Mouse (Mus musculus) neural tube, embryonic 12.5 days (tissue): ENCODE measurements around the gene Gabarapl2. TPM values are rescaled to one million over a fixed set of nuclear protein-coding genes. Genes with fewer than 3 reads are reported as not detected.

Source experiments
- ATAC-seq: fragments of 200-750 bp; cut with Nextera tagmentation; 2 replicates; pipeline ENCODE4 v1.8.0; 2017; ENCODE audit warnings: low read depth, mild to moderate bottlenecking, moderate TSS enrichment, moderate library complexity; ENCODE audit not compliant: low FRiP score
- H3K27ac ChIP-seq: fragments of 300-500 bp; sonication (generic); 2 replicates; pipeline ENCODE4 v1.5.1; 2016
- H3K27me3 ChIP-seq: fragments of 300-500 bp; sonication (generic); replicated peaks from 2 replicates; pipeline ENCODE4 v1.6.1; 2016; ENCODE audit warnings: mild to moderate bottlenecking
- H3K36me3 ChIP-seq: fragments of 300-500 bp; sonication (generic); 2 replicates; pipeline ENCODE4 v1.6.1; 2016; ENCODE audit warnings: mild to moderate bottlenecking
- H3K4me1 ChIP-seq: fragments of 300-500 bp; sonication (generic); 2 replicates; pipeline ENCODE4 v1.6.1; 2016
- H3K4me2 ChIP-seq: fragments of 300-500 bp; sonication (generic); replicated peaks from 2 replicates; pipeline ENCODE4 v1.6.1; 2016; ENCODE audit warnings: mild to moderate bottlenecking
- H3K4me3 ChIP-seq: fragments of 300-500 bp; sonication (generic); 2 replicates; pipeline ENCODE4 v1.5.1; 2016
- H3K9ac ChIP-seq: fragments of 300-500 bp; sonication (generic); 2 replicates; pipeline ENCODE4 v1.6.1; 2016; ENCODE audit warnings: mild to moderate bottlenecking
- H3K9me3 ChIP-seq: fragments of 300-500 bp; sonication (generic); 2 replicates; pipeline ENCODE4 v1.6.1; 2016; ENCODE audit warnings: mild to moderate bottlenecking
- WGBS: fragments of 180-500 bp; shearing (Covaris S2); methylation state at CpG from one replicate; pipeline ENCODE4 v1.1.7; 2016; 5-methylcytosine and 5-hydroxymethylcytosine counted together
- polyA plus RNA-seq: library from polyadenylated mRNA; unstranded; fragments of >200 nt; fragmentation: Nextera tagmentation; extraction: Ambion mirVana; gene quantifications from 2 replicates; pipeline ENCODE4 v1.2.1, GENCODE M21; 2016

The Gabarapl2 gene
- polyA plus RNA-seq, 1 experiment from 2014 or later, result 381 TPM

GRCm38 (mm10) chr8:111939516-111940142 lies 874 bp upstream of the Gabarapl2 start:
- Histone ChIP-seq H3K9ac (peak overlapping the region; percentile 30; the same call in 1 of the 2 replicates), H3K36me3 (peaks cover 22% of the 10 kb centered on the region), H3K27me3 (no peaks in the 10 kb centered on the region), H3K4me3 (peak overlapping the region; percentile 99), H3K4me2 (peak overlapping the region; percentile 94), H3K9me3 (no peaks in the 10 kb centered on the region), H3K4me1 (peaks cover 17% of the 10 kb centered on the region), H3K27ac (no peak overlapping the region)
- WGBS, result 11% methylated on average over 10 of the region's 10 CpGs
- peak; percentile 68 for ATAC-seq

GRCm38 (mm10) chr8:111941101-111941454 lies 575 bp downstream of the Gabarapl2 start:
- Histone ChIP-seq H3K9ac (peak overlapping the region; percentile 89), H3K4me3 (peak overlapping the region; percentile 99), H3K4me2 (peak overlapping the region; percentile 94), H3K27ac (no peak overlapping the region), H3K9me3 (no peaks in the 10 kb centered on the region), H3K4me1 (peaks cover 17% of the 10 kb centered on the region), H3K36me3 (peaks cover 36% of the 10 kb centered on the region), H3K27me3 (no peaks in the 10 kb centered on the region)
- peak; percentile 45; the same call in 1 of the 2 replicates for ATAC-seq
- WGBS, result under 1% methylated on average over 23 of the region's 23 CpGs

GRCm38 (mm10) chr8:111943544-111943943 lies 3.0 kb downstream of the Gabarapl2 start:
- WGBS, result 88% methylated on average over 2 of the region's 2 CpGs
- no peak for ATAC-seq
- Histone ChIP-seq H3K9ac (no peak overlapping the region), H3K4me3 (no peak overlapping the region), H3K4me2 (no peak overlapping the region), H3K4me1 (peaks cover 17% of the 10 kb centered on the region), H3K27ac (no peak overlapping the region), H3K9me3 (no peaks in the 10 kb centered on the region), H3K27me3 (no peaks in the 10 kb centered on the region), H3K36me3 (peaks cover 54% of the 10 kb centered on the region)

- no peak for ATAC-seq
- no peaks in the 10 kb centered on the region for H3K9me3 ChIP-seq
- no peak overlapping the region for H3K4me3 ChIP-seq
- H3K4me2 ChIP-seq, result no peak overlapping the region
- 97% methylated on average over 2 of the region's 2 CpGs for WGBS
- H3K27ac ChIP-seq, result no peak overlapping the region
- H3K36me3 ChIP-seq, result peaks cover 70% of the 10 kb centered on the region
- H3K27me3 ChIP-seq, result no peaks in the 10 kb centered on the region
- peaks cover under 1% of the 10 kb centered on the region; the same call in 1 of the 2 replicates for H3K4me1 ChIP-seq
- no peak overlapping the region for H3K9ac ChIP-seq
These were observed 6.6 kb downstream of the Gabarapl2 start for GRCm38 (mm10) chr8:111947144-111947543.

DNA sequence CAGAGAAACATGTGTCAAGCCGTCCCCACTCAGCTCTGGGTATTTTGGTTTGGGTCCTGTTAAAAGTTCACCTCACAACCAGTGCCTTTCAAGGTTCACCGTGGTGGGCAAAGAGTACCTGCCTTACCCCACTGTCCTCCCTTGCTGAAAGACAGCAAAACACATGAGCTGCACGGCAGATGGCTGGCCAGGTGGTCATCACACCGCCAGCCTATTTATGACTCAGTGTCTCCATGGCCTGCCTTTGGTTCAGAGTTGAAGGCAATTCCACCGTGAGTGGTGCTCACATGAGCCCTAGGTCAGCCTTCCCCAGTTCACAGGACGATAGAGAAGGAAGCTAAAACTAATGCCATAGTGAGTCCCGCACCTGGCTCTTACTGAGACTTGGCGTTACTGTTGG lies 7.5 kb downstream of the Gabarapl2 start:
- ATAC-seq, result no peak
- Histone ChIP-seq H3K27ac (no peak overlapping the region), H3K9me3 (no peaks in the 10 kb centered on the region), H3K9ac (no peak overlapping the region), H3K27me3 (no peaks in the 10 kb centered on the region), H3K4me1 (no peaks in the 10 kb centered on the region), H3K4me3 (no peak overlapping the region), H3K4me2 (no peak overlapping the region), H3K36me3 (peaks cover 67% of the 10 kb centered on the region)
- WGBS, result 87% methylated on average over 8 of the region's 8 CpGs

DNA sequence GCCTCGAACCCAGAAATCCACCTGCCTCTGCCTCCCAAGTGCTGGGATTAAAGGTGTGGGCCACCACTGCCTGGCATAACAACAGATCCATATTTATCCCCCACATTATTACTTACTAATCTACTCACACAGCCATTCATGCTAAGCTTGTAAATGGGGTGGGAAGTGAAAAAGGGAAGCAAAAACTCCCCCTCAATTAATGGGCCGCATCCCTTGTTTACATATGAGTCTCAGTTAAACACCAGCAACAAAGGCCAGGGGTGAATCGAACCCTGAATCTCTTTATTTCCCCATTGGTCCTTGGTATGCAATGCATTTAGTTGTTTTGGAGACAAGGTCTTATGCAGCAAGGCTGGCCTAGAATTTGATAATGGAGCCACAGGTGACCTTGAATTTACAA lies 10.3 kb downstream of the Gabarapl2 start:
- Histone ChIP-seq H3K27ac (no peak overlapping the region), H3K4me2 (no peak overlapping the region), H3K4me3 (no peak overlapping the region), H3K9ac (no peak overlapping the region), H3K27me3 (no peaks in the 10 kb centered on the region), H3K4me1 (no peaks in the 10 kb centered on the region), H3K36me3 (peaks cover 62% of the 10 kb centered on the region), H3K9me3 (no peaks in the 10 kb centered on the region)
- 90% methylated on average over 3 of the region's 3 CpGs for WGBS
- no peak for ATAC-seq

GRCm38 (mm10) chr8:111951317-111951716 lies 10.8 kb downstream of the Gabarapl2 start:
- Histone ChIP-seq H3K36me3 (peaks cover 61% of the 10 kb centered on the region), H3K4me1 (no peaks in the 10 kb centered on the region), H3K9ac (no peak overlapping the region), H3K27ac (no peak overlapping the region), H3K9me3 (no peaks in the 10 kb centered on the region), H3K4me3 (no peak overlapping the region), H3K27me3 (no peaks in the 10 kb centered on the region), H3K4me2 (no peak overlapping the region)
- WGBS, result 97% methylated on average over 7 of the region's 7 CpGs
- no peak for ATAC-seq

GRCm38 (mm10) chr8:111951936-111952335 lies 11.4 kb downstream of the Gabarapl2 start:
- H3K4me2 ChIP-seq, result no peak overlapping the region
- H3K27ac ChIP-seq, result no peak overlapping the region
- no peaks in the 10 kb centered on the region for H3K9me3 ChIP-seq
- H3K36me3 ChIP-seq, result peaks cover 63% of the 10 kb centered on the region
- no peaks in the 10 kb centered on the region for H3K27me3 ChIP-seq
- 98% methylated on average over 5 of the region's 5 CpGs for WGBS
- H3K4me1 ChIP-seq, result no peaks in the 10 kb centered on the region
- ATAC-seq, result no peak
- no peak overlapping the region for H3K9ac ChIP-seq
- H3K4me3 ChIP-seq, result no peak overlapping the region

GRCm38 (mm10) chr8:111954844-111955594 lies 14.5 kb downstream of the Gabarapl2 start:
- no peak overlapping the region for H3K27ac ChIP-seq
- H3K9me3 ChIP-seq, result no peaks in the 10 kb centered on the region
- no peak overlapping the region for H3K9ac ChIP-seq
- no peaks in the 10 kb centered on the region for H3K27me3 ChIP-seq
- no peak for ATAC-seq
- no peak overlapping the region for H3K4me3 ChIP-seq
- no peaks in the 10 kb centered on the region for H3K4me1 ChIP-seq
- WGBS, result 89% methylated on average over 4 of the region's 4 CpGs
- peaks cover 55% of the 10 kb centered on the region for H3K36me3 ChIP-seq
- H3K4me2 ChIP-seq, result no peak overlapping the region

- no peaks in the 10 kb centered on the region for H3K4me1 ChIP-seq
- H3K9ac ChIP-seq, result no peak overlapping the region
- peaks cover 58% of the 10 kb centered on the region for H3K36me3 ChIP-seq
- no peak overlapping the region for H3K27ac ChIP-seq
- H3K4me3 ChIP-seq, result no peak overlapping the region
- H3K4me2 ChIP-seq, result no peak overlapping the region
- no peaks in the 10 kb centered on the region for H3K27me3 ChIP-seq
- 89% methylated on average over 5 of the region's 5 CpGs for WGBS
- no peak for ATAC-seq
- H3K9me3 ChIP-seq, result no peaks in the 10 kb centered on the region
These were observed 15.4 kb downstream of the Gabarapl2 start for GRCm38 (mm10) chr8:111955879-111956278.

DNA sequence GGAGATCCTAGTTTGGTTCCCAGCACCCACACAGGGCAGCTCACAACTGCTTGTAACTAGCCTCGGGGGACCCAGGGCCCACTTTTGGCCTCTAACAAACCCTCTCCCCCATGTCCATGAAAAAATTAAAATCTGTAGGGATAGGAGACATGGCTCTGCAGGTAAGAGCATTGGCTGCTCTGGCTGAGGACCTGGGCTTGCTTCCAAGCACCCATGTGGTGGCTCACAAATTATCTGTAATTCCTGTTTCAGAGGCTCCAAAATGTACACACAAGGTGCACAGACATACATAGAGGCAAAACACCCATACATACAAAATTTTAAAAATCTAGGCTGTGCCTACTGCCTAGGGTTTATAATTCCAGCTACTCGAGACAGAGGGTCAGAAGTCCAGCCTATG lies 16.7 kb downstream of the Gabarapl2 start:
- H3K9ac ChIP-seq, result no peak overlapping the region
- H3K4me2 ChIP-seq, result no peak overlapping the region
- H3K4me1 ChIP-seq, result no peaks in the 10 kb centered on the region
- no peak overlapping the region for H3K27ac ChIP-seq
- no peak for ATAC-seq
- H3K9me3 ChIP-seq, result no peaks in the 10 kb centered on the region
- no peak overlapping the region for H3K4me3 ChIP-seq
- H3K36me3 ChIP-seq, result peaks cover 52% of the 10 kb centered on the region
- 94% methylated on average over 2 of the region's 2 CpGs for WGBS
- no peaks in the 10 kb centered on the region for H3K27me3 ChIP-seq

DNA sequence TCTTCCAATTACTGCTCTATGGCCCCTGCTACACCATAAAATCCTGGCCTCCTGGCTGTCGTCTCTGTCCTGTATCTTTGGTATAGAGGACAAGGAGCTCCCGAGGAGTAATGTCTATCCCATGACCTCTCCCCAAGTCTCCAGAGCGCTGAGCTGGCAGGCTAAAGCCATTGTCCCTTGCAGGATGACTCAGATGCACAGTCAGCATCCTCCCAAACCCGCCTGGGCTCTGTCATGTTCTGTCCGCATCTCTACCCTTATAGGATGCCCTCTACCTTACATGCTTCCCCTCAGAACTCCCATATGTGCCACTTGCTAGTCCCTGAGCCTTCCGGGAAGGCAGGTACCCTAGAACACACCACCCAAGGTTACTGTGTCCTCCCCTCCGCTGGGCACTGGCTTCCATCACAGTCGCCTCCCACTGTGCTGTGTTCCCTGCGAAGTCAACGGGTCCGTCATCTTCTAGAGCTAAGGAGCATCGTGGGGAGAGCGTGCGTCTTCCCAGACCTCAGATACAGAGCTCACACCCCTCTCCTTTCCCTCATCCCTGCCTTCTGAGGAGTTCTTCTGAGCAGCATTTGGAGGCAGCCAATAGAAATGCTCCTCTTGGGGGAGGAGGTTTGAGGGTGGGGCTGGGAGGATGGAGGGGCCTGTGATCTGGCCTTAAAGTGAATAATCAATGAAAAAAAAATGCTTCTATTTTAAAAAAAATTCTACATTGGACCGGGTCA lies 20.3 kb downstream of the Gabarapl2 start:
- no peaks in the 10 kb centered on the region for H3K27me3 ChIP-seq
- H3K4me2 ChIP-seq, result no peak overlapping the region
- H3K9ac ChIP-seq, result no peak overlapping the region
- WGBS, result 74% methylated on average over 15 of the region's 15 CpGs
- no peak for ATAC-seq
- H3K27ac ChIP-seq, result no peak overlapping the region
- H3K4me3 ChIP-seq, result no peak overlapping the region
- no peaks in the 10 kb centered on the region for H3K9me3 ChIP-seq
- H3K4me1 ChIP-seq, result no peaks in the 10 kb centered on the region
- peaks cover 28% of the 10 kb centered on the region for H3K36me3 ChIP-seq
